Mouse (Mus musculus): ENCODE measurements around the gene Grk4.

Grk4 gene

GRCm38 (mm10) chr5:34659686-34660590, at the start of gene Grk4, which contains the start of gene Nop14:
Gene Grk4 (plus strand): TSS chr5:34660379.
Gene Nop14 (minus strand): TSS chr5:34660148.
- DNase-seq (ENCODE audit: low read depth): peak; percentile 100

DNA sequence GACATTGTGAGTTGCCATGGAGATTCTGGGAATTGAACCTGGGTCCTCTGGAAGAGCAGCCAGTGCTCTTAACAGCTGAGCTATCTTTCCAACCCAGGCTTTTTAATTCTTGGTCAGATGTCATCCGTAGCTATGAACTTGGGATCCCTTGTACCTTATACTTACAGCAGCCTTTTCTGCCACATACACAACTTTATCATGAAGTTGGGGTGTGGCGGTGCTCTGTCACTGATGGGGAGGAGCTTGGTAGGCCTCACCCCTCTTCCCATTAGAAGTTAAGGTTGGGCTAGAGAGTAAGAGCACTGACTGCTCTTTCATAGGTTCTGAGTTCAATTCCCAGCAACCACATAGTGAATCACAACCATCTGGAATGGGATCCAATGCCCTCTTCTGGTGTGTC, 27.2 kb upstream of the Grk4 start:
- no peak for DNase-seq (ENCODE audit: low read depth)

DNA sequence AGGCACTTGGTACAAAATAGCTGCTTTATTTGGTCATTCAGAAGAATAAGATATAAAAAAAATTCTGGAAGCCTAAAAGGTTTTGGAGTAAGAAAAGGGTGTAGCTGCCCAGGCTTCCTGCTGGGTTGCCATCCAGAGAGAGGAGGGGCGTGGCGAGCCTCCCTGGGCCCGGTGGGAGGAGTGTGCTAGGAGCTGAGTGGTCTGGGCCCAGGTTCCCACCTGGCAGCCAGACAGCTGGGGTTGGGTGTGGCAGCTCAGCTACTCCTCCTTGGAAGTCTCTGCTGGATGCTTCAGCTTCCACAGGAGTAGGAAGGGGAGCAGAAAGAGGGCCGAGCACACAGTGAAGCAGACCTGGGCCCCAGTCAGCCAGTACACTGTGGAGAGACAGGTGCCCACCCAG, 26.5 kb upstream of the Grk4 start:
- no peak for DNase-seq (ENCODE audit: low read depth)

DNA sequence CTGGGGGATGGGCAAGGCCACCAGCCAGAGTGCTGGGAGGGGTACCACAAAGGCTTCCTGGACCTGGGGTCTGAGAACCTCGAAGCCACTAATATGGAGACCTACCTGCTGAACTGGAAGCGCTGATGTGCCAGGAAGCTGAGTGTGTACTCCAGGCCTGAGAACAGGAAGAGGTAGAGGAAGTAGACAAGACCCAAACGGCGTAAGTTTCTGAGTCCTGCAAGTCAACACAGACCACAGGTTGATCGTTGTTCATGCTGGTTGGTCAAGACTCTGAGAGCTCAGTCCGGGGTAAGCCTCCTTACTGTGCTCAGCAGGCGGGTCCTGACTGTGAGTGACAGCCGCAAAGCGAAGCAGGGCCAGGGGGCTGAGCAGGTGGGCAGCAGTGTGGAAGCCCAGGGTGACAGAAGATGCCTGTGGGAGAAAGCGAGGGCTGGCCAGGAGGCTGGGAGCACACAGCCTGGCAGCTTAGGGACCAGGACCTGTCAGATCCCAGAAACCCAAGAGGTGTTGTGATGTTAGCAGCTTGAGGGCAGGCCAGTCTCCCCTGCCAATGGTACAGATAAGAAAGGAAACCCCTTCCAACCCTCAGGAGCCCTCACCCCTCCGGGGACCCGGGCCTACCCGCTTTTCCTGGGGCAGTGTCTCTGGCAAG, 25.3 kb upstream of the Grk4 start:
- DNase-seq (ENCODE audit: low read depth): peak; percentile 68

DNA sequence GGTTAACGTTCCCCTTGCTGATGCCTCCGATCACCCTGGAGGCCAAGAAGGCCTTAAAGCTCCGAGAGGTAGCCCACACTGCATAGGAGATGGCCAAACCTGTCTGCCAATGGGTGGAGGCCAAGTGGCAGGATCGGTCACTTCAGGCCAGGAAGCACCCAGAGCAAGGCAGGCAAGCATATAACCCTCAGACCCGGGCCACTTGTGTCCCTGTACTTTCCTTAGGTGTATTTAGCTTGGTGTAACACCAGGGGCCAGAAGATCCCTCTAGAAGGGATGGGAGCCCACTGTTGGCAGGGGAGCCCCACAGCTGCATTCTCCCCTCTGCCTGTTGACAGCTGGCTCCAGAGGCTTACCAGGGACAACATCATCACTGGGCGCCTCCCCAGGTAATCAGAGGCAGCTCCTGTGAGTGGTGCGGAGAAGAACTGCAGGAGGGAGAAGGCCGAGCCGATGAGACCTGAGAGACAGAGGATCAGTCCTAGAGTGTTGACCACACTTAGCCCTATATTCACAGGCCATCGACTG, 24.4 kb upstream of the Grk4 start:
- DNase-seq (ENCODE audit: low read depth): no peak

GRCm38 (mm10) chr5:34636481-34637287, 23.5 kb upstream of the Grk4 start, which contains the start of gene Mfsd10:
Gene Mfsd10 (minus strand): TSS chr5:34637212.
- peak; percentile 90 for DNase-seq (ENCODE audit: low read depth)

DNA sequence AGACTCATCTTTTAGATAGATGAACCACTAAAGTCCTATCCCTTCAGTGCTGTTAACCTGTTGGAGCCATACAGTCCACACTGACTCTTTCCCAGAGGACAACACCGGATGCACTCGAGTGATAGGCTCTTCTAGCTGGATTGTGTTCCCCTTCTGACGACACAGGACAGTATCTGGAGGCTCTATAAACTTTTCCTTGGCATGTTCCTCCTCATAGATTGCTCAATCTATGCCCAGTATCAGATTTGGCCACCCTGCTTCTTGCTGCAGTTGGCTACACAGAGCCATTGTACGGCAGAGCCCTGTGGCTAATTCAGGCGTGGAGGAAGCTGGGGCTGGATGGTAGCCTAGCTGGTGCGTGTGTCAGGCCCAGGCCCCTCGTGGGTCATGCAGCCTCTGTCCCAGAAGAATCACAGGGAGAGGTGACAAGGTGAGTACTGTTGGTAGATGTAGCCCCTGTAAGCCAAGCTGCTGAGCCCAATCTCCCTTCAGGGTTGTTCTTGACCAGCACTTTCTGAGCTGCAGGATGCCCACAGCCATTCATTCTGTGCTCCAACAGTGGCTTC, 22.5 kb upstream of the Grk4 start:
- peak; percentile 51 for DNase-seq (ENCODE audit: low read depth)

GRCm38 (mm10) chr5:34641991-34642390, 18.2 kb upstream of the Grk4 start:
- no peak for DNase-seq (ENCODE audit: low read depth)

GRCm38 (mm10) chr5:34642932-34643331, 17.2 kb upstream of the Grk4 start:
- DNase-seq (ENCODE audit: low read depth): peak; percentile 83

GRCm38 (mm10) chr5:34647581-34647980, 12.6 kb upstream of the Grk4 start:
- DNase-seq (ENCODE audit: low read depth): peak; percentile 87

DNA sequence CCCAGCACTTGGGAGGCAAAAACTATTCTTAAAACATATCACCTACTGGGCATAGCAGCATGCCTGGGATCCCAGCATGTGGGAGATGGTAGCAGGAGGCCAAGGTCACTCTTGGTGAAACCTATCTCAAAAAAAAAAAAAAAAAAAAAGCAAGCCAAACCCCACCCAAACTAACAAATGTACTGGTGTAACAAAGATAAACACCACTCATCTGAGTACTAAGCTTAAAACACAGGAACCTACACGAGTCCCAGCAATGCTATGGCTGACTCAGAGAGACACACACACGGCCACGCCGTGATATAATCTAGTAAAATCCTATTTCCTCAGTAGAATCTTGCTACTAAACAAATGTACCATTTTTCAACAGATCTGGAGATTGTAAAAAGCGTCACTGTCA, 7.2 kb upstream of the Grk4 start:
- DNase-seq (ENCODE audit: low read depth): no peak

DNA sequence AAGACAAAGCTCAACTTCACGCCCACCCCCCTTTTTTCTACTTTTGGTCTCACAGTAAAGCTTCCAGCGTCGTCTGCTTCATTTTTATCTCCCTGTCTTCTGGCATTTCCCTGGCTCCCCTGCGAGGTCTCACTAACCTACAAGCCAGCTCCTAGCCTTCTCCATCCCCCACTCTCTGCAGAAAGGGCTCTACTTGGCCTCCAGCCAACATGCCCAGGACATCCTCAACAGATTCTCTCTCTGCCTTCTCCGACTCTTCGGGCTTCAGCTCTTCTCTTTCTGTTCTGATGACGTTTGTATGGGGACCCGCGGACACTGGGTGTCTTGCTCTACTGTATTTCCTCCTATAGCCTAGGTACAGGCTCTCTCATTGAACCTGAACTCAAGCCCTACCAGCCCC, 5.3 kb upstream of the Grk4 start:
- DNase-seq (ENCODE audit: low read depth): no peak

GRCm38 (mm10) chr5:34657556-34657955, 2.6 kb upstream of the Grk4 start:
- no peak for DNase-seq (ENCODE audit: low read depth)

DNA sequence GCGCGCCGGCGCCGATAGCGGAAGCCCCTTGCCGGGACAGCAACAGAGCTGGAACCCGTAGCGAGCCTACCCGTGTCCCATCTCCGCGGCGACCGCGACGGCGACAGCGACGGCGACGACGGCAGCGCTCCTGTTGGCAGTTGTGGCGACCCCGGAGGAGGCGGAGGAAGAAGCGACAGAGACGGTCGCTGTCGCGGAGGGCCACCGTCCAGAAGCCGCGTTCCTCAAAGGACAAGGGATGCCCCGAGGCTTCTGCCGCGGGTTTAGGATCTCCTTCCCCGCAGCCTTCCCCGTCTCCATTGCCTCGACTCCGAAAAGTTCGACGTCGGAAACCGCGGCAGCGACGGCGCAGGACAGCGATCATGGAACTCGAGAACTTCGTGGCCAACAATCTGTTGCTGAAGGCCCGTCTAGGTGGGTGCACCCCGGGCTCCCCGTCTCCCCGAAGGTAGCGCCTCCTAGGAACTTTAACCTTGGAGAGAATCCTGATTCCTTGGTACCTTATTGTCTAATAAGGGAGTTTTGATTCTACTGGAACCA, 482 bp downstream of the Grk4 start:
- DNase-seq (ENCODE audit: low read depth): peak; percentile 46

DNA sequence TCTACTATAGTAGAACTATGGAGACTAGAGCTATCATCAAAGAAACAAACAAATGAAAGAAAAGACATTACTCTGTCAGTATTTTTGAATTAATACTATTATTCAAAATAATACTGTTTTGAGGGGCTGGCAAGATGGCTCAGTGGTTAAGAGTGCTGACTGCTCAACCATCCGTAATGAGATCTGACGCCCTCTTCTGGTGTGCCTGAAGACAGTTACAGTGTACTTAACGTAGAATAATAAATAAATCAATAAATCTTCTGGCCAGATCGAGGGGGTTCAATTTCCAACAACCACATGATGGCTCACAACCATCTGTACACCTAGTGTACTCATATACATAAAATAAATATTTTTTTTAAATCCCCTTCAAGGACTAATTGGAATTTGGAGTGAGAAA, 1.7 kb downstream of the Grk4 start:
- no peak for DNase-seq (ENCODE audit: low read depth)

DNA sequence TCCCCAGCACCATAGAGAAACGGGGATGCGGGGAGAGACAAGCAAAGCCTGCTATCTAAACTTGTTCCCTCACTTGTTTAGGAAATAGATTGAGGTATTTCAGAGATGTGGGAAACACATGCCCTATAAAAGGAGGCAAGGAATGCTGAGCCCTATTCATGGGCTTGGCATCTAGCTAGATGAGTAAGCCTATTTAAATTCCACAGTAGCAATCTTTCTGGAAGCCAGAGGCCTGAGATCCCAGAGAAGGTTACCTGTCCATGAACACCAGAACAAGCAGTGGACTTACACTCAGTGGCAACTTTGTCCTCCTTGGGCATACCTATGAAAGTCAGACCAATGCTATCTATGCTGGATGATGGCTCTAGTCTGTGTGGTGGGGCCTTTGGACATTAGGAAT, 3.1 kb downstream of the Grk4 start:
- DNase-seq (ENCODE audit: low read depth): no peak

DNA sequence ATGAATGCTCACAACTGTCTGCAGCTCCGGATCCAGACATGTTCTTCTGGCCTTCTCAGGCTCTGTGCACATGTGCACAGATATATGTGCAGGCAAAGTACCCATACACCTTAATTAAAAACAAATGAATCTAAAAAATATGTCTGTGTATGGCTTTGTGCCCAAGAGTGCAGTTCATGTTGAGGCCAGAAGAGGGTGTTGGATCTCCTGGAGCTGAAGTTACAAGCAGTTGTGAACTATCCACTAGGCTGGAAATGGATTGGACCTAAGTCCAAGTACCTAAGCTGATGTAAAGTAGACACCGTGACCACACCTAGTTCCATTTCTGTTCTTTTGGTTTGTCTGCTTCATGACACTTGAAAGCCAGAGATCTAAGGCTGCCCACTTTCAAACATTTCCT, 9.3 kb downstream of the Grk4 start:
- peak; percentile 50 for DNase-seq (ENCODE audit: low read depth)

GRCm38 (mm10) chr5:34670280-34670679, 10.1 kb downstream of the Grk4 start:
- DNase-seq (ENCODE audit: low read depth): peak; percentile 72

- no peak for DNase-seq (ENCODE audit: low read depth)
These were observed 29.7 kb downstream of the Grk4 start for GRCm38 (mm10) chr5:34689868-34690267.

GRCm38 (mm10) chr5:34692782-34693181, 32.6 kb downstream of the Grk4 start:
- DNase-seq (ENCODE audit: low read depth): no peak

GRCm38 (mm10) chr5:34695521-34695920, 35.3 kb downstream of the Grk4 start:
- peak; percentile 80 for DNase-seq (ENCODE audit: low read depth)

- no peak for DNase-seq (ENCODE audit: low read depth)
These were observed 48.3 kb downstream of the Grk4 start for GRCm38 (mm10) chr5:34708436-34708835.
